Mouse (Mus musculus) G1E (cell line): ENCODE data around the gene Ubtd2. TPM values are rescaled to one million over a fixed set of nuclear protein-coding genes. Genes with fewer than 3 reads are reported as not detected.

Experiments
- ATAC-seq: 2 replicates; pipeline ENCODE4 v1.8.0; 2016; ENCODE audit warnings: mild to moderate bottlenecking; ENCODE audit not compliant: insufficient number of reproducible peaks, poor library complexity, low FRiP score, severe bottlenecking; ENCODE audit errors: extremely low read depth
- DNase-seq: peaks from one replicate; pipeline ENCODE4 v3.0.0; 2012; ENCODE audit warnings: low spot score
- H3K27me3 ChIP-seq: 2 replicates; pipeline ENCODE4 v1.6.1; 2012; ENCODE audit warnings: mild to moderate bottlenecking, low read length, inconsistent platforms; ENCODE audit not compliant: insufficient read depth
- H3K36me3 ChIP-seq: replicated peaks from 2 replicates; pipeline ENCODE3; 2012; ENCODE audit warnings: mild to moderate bottlenecking, inconsistent platforms
- H3K4me1 ChIP-seq: 2 replicates; pipeline ENCODE4 v1.6.1; 2012; ENCODE audit warnings: low read depth, low read length, inconsistent platforms, mixed read lengths; ENCODE audit not compliant: insufficient read depth
- H3K4me3 ChIP-seq: 2 replicates; pipeline ENCODE4 v1.5.1; 2012; ENCODE audit warnings: low read depth, mild to moderate bottlenecking, inconsistent platforms, low read length, moderate library complexity, mixed read lengths
- H3K9me3 ChIP-seq: replicated peaks from 2 replicates; pipeline ENCODE4 v1.6.1; 2012; ENCODE audit warnings: inconsistent platforms
- CTCF ChIP-seq: IDR thresholded peaks from 2 replicates; pipeline ENCODE4 v1.5.1; 2012; ENCODE audit warnings: low read depth, low read length, inconsistent platforms, mixed read lengths
- GATA1 ChIP-seq: IDR thresholded peaks from 2 replicates; pipeline ENCODE4 v1.6.1; 2012; ENCODE audit warnings: borderline replicate concordance, low read length, inconsistent platforms, mixed read lengths
- GATA2 ChIP-seq: IDR thresholded peaks from 2 replicates; pipeline ENCODE4 v1.6.1; 2012; ENCODE audit warnings: low read depth, low read length, inconsistent platforms, borderline replicate concordance
- POLR2AphosphoS5 ChIP-seq: IDR thresholded peaks from 2 replicates; pipeline ENCODE4 v1.6.1; 2012; ENCODE audit warnings: low read depth, low read length, inconsistent platforms; ENCODE audit not compliant: insufficient replicate concordance
- TAL1 ChIP-seq: conservative IDR thresholded peaks from 2 replicates; pipeline ENCODE4 v1.6.1; 2012; ENCODE audit warnings: low read depth, low read length, inconsistent platforms, mixed read lengths
- polyA plus RNA-seq: library from polyadenylated mRNA; stranded (reverse); fragments of >175 nt; gene quantifications from 2 replicates; pipeline ENCODE4 v1.2.3, GENCODE M21; 2012
- total RNA-seq, 2 experiments: library from RNA; stranded (forward) in 1 of 2; stranded (reverse) in 1 of 2; fragments of 200-1000 nt in 1 of 2; fragments of >200 nt in 1 of 2; fragmentation: Nextera tagmentation in 1 of 2; gene quantifications; 2 replicates each; pipeline ENCODE4 v1.2.3; 2014 to 2017

The Ubtd2 gene
- total RNA-seq (2014; fragmentation: Nextera tagmentation) (not detected in 2 replicates), total RNA-seq (2017) (0.11 and 0.46 TPM in 2 replicates), polyA plus RNA-seq (0.29 and 0.33 TPM in 2 replicates)

- DNase-seq: peak; percentile 46
- peak; percentile 73 for ATAC-seq
- Histone ChIP-seq H3K4me3 (peak within 1 kb of the TSS; percentile 68), H3K27me3 (peaks cover 12% of the 10 kb centered on the region), H3K4me1 (peaks cover 9% of the 10 kb centered on the region; the same call in 1 of the 2 replicates), H3K36me3 (no peaks in the 10 kb centered on the region), H3K9me3 (peaks cover 15% of the 10 kb centered on the region)
- TF ChIP-seq POLR2AphosphoS5 (no peak), GATA2 (no peak), GATA1 (no peak), CTCF (no peak), TAL1 (no peak)
Observed at GRCm38 (mm10) chr11:32454800-32455506, at the start of gene Ubtd2. Ubtd2 (plus strand) TSS chr11:32455370.

- no peak for DNase-seq
- Histone ChIP-seq H3K9me3 (no peaks in the 10 kb centered on the region), H3K36me3 (no peaks in the 10 kb centered on the region), H3K27me3 (peaks cover 10% of the 10 kb centered on the region), H3K4me3 (no peak overlapping the region), H3K4me1 (no peaks in the 10 kb centered on the region)
- TF ChIP-seq POLR2AphosphoS5: no peak
- no peak for TF ChIP-seq GATA1
- no peak for TF ChIP-seq GATA2
- no peak for TF ChIP-seq TAL1
- TF ChIP-seq CTCF: no peak
- no peak for ATAC-seq
Observed at GRCm38 (mm10) chr11:32407863-32408262, 47.3 kb upstream of the Ubtd2 start.

- no peak for ATAC-seq
- TF ChIP-seq TAL1 (no peak), CTCF (no peak), POLR2AphosphoS5 (no peak), GATA2 (no peak), GATA1 (no peak)
- no peak for DNase-seq
- no peaks in the 10 kb centered on the region for H3K36me3 ChIP-seq
- no peaks in the 10 kb centered on the region for H3K4me1 ChIP-seq
- H3K27me3 ChIP-seq: peaks cover 7% of the 10 kb centered on the region
- no peaks in the 10 kb centered on the region for H3K9me3 ChIP-seq
- no peak overlapping the region for H3K4me3 ChIP-seq
Observed at GRCm38 (mm10) chr11:32409052-32409451, 46.1 kb upstream of the Ubtd2 start.

- no peak overlapping the region for H3K4me3 ChIP-seq
- no peak for TF ChIP-seq CTCF
- no peak for TF ChIP-seq POLR2AphosphoS5
- no peak for TF ChIP-seq GATA1
- no peak for TF ChIP-seq GATA2
- no peak for TF ChIP-seq TAL1
- no peaks in the 10 kb centered on the region for H3K9me3 ChIP-seq
- no peak for DNase-seq
- no peak for ATAC-seq
- peaks cover 7% of the 10 kb centered on the region for H3K27me3 ChIP-seq
- no peaks in the 10 kb centered on the region for H3K36me3 ChIP-seq
- H3K4me1 ChIP-seq: no peaks in the 10 kb centered on the region
Observed at GRCm38 (mm10) chr11:32409823-32410562, 45.2 kb upstream of the Ubtd2 start.

- DNase-seq: no peak
- H3K36me3 ChIP-seq: no peaks in the 10 kb centered on the region
- ATAC-seq: no peak
Observed at GRCm38 (mm10) chr11:32420001-32420400, 35.2 kb upstream of the Ubtd2 start.

GRCm38 (mm10) chr11:32423311-32423710 is 31.9 kb upstream of the Ubtd2 start:
- no peak for DNase-seq
- Histone ChIP-seq H3K4me3 (no peak overlapping the region), H3K36me3 (no peaks in the 10 kb centered on the region), H3K4me1 (no peaks in the 10 kb centered on the region), H3K27me3 (peaks cover 8% of the 10 kb centered on the region), H3K9me3 (no peaks in the 10 kb centered on the region)
- no peak for ATAC-seq
- TF ChIP-seq TAL1: no peak
- TF ChIP-seq GATA1: no peak
- no peak for TF ChIP-seq POLR2AphosphoS5
- no peak for TF ChIP-seq GATA2
- no peak for TF ChIP-seq CTCF

More at GRCm38 (mm10) chr11:32420001-32420400, 35.2 kb upstream of the Ubtd2 start:
- no peaks in the 10 kb centered on the region for H3K4me1 ChIP-seq
- H3K4me3 ChIP-seq: no peak overlapping the region
- H3K27me3 ChIP-seq: peaks cover 5% of the 10 kb centered on the region
- TF ChIP-seq GATA2 (no peak), GATA1 (no peak), TAL1 (no peak), CTCF (no peak), POLR2AphosphoS5 (no peak)
- H3K9me3 ChIP-seq: no peaks in the 10 kb centered on the region
